Mouse (Mus musculus): ENCODE data around the gene Tmem91.

The Tmem91 gene

DNA sequence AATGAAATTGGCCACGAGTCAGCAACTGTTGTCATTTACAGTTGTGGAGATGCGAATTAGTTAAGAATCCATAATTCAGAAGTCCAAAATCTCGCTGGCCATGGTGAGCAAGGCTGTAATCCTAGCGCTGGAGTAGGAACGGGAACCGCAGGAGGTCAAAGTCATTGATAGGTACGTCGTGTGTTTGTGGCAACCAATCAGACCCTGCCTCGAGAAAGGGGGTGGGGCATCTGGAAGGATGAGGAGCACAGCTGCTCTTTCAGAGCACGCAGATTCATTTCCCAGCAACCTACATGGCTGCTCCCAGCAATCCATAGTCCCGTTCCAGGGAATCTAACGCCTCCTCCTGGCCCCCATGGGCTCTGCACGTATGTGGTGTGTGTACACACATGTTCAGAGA is 24.9 kb upstream of the Tmem91 start:
- no peak for DNase-seq (ENCODE audit: low spot score in 2 of 2)

DNA sequence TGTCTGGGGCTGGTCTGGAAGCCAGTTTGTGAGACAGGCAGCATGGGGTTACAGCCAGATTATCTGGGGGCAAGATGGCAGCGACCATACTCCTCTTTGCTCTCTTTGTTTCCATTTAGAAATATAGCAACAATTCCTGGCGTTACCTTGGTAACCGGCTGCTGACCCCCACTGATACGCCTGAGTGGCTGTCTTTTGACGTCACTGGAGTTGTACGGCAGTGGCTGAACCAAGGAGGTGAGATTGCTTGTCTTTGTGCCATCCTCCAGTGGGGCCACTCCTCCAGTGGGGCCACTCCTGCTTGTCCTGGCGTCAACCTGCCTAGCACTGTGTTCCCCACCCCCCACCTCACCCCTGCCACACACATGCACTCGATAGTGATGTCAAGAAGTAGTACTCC is 19.1 kb upstream of the Tmem91 start:
- no peak for DNase-seq (ENCODE audit: low spot score in 2 of 2)

DNA sequence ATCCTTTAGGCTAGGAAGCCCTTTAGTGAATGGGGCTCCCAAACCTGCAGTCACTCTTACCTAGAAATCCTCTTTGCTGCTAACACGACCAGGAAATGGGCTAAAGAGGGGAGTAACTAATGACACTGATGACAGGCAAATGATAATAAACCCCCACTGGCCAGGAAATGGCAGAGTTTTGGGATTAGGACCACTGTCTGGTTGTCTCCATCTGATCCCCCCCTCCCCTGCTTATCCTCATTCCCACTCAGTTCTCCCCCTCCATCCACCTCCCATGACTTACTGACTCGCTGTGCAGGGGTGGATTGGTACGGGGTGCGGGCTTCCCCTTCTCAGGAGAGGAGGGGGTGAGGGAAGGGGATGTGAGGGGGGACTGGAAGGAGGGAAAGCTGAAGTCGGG is 15.1 kb upstream of the Tmem91 start:
- DNase-seq (ENCODE audit: low spot score in 2 of 2): no peak

- no peak for DNase-seq (ENCODE audit: low spot score in 2 of 2)
Observed at GRCm38 (mm10) chr7:25689603-25690021, 14.6 kb upstream of the Tmem91 start.

- no peak for DNase-seq (ENCODE audit: low spot score in 2 of 2)
Observed at GRCm38 (mm10) chr7:25688810-25689586, 14.0 kb upstream of the Tmem91 start.

DNA sequence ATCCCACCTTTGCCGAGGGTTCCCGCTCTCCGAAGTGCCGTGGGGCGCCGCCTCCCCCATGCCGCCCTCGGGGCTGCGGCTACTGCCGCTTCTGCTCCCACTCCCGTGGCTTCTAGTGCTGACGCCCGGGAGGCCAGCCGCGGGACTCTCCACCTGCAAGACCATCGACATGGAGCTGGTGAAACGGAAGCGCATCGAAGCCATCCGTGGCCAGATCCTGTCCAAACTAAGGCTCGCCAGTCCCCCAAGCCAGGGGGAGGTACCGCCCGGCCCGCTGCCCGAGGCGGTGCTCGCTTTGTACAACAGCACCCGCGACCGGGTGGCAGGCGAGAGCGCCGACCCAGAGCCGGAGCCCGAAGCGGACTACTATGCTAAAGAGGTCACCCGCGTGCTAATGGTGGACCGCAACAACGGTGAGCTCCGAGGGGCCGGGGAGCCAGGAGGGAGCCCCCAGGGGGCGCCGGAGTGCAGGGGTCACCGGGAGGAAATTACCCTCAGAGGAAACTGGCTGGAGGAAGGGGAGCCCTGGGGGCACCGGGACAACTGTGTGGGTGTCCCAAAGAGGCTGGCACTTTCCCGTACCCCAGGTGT is 12.9 kb upstream of the Tmem91 start:
- DNase-seq (ENCODE audit: low spot score in 2 of 2): no peak

DNA sequence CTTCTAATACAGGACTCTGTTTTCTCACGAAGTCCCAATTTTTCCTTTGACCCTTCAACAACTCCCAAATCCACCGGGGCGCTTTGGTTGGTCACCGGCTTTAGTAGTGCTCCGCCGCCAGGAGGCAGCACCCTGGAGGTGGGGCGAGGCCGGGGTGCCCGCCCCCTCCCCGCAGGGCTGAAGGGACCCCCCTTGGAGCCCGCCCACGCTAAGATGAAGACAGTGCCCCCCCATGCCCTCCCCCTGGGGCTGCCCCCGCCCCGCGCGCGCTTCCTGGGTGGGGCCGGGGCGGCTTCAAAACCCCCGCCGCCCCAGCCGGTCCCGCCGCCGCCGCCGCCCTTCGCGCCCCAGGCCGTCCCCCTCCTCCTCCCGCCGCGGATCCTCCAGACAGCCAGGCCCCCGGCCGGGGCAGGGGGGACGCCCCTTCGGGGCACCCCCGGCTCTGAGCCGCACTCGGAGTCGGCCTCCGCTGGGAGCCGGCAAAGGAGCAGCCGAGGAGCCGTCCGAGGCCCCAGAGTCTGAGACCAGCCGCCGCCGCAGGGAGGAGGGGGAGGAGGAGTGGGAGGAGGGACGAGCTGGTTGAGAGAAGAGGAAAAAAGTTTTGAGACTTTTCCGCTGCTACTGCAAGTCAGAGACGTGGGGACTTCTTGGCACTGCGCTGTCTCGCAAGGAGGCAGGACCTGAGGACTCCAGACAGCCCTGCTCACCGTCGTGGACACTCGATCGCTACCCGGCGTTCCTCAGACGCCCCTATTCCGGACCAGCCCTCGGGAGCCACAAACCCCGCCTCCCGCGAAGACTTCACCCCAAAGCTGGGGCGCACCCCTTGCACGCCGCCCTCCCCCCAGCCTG is 11.9 kb upstream of the Tmem91 start, which contains the start of gene Tgfb1:
TSS of gene Tgfb1 (plus strand) at position 323 of the 852 bp plus-strand sequence.
- DNase-seq (ENCODE audit: low spot score in 2 of 2): no peak

GRCm38 (mm10) chr7:25685926-25686470 is 11.0 kb upstream of the Tmem91 start:
- DNase-seq (ENCODE audit: low spot score in 2 of 2): no peak

- DNase-seq (ENCODE audit: low spot score in 2 of 2): no peak
Observed at GRCm38 (mm10) chr7:25684659-25685058, 9.7 kb upstream of the Tmem91 start.

GRCm38 (mm10) chr7:25683474-25684180 is 8.7 kb upstream of the Tmem91 start:
- DNase-seq (ENCODE audit: low spot score in 2 of 2): no peak

DNA sequence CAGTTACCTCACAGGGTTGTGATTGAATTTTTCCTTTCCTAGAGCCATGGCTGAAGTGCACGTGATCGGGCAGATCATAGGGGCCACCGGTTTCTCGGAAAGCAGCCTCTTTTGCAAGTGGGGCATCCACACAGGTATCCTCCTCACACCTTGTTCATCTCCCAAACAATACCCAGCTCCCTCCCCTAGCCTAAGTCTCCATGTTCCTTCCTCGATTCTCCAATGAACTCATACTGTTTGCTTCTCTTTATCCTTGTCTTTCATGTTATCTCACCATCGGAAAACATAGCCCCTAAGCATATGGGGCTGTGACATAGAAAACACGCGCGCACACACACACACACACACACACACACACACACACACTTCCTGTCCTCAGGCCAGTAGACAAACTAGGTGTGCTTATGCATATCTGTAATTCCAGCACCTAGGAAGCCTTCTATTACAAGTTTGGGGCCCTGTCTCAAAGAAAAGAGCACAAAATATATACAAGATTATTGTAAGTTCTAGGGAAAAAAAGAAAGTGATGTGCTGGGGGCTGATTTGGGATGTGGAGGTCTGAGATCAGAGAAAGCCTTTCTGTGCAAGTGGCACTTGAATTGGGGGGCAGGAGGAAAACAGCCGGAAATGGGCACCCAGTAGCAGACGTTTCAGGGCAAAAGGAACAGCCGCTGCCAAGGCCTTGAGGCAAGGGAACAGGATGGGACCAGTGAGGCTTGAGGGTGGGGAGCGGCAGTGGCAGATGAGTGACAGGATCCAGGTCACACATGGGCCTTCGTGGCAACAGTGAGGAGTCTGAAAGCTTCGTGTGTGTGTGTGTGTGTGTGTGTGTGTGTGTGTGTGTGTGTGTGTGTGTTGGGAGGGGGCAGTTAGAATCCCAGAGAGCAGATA is 6.6 kb upstream of the Tmem91 start:
- no peak for DNase-seq (ENCODE audit: low spot score in 2 of 2)

GRCm38 (mm10) chr7:25680514-25681258 is 5.7 kb upstream of the Tmem91 start, which contains the start of gene B9d2:
B9d2 (plus strand) TSS chr7:25680780.
- peak; percentile 92 to 97 for DNase-seq (ENCODE audit: low spot score in 2 of 2)

DNA sequence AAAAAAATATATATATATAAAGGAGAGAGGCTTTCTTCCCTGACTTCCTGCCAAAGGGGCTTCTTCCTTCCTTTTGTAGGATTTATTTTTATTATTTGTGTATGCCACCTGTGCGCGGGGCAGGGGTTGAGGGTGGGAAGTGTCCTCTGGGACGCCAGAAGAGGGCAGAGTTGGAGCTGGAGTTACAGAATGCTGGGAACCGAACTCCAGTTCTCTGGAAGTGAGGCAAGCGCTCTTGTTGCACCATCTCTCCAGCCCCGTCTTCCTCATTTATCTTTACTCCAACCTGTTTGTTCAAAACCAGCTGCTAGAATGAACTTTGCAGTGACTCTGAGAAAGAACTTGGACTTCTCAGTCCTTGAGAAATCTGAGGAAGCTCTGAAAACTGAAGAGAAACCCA is 5.0 kb upstream of the Tmem91 start:
- DNase-seq (ENCODE audit: low spot score in 2 of 2): no peak

DNA sequence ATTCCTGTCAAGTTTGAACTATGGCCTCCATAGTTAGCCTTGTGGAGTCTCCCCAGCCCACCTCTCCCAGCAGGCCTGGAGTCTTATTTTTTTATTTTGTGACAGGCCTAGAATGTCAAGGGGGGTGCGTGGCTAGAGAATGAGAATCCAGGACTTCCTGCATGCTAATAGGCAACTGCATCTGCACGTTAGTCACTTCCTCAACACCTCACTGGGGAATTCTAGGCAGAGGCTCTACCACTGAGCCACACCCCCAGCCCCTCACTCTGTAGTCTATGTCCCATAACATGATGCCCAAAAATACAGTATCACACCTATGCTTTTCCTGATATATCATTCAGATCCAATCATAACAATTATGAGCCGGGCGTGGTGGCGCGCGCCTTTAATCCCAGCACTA is 2.0 kb upstream of the Tmem91 start:
- DNase-seq (ENCODE audit: low spot score in 2 of 2): no peak

- DNase-seq (ENCODE audit: low spot score in 2 of 2): peak; percentile 92 to 94
Observed at GRCm38 (mm10) chr7:25676085-25676781, 1.3 kb upstream of the Tmem91 start.

GRCm38 (mm10) chr7:25675405-25675804 is 439 bp upstream of the Tmem91 start:
- no peak for DNase-seq (ENCODE audit: low spot score in 2 of 2)

- DNase-seq (ENCODE audit: low spot score in 2 of 2): no peak
Observed at GRCm38 (mm10) chr7:25674297-25674696, 669 bp downstream of the Tmem91 start.

DNA sequence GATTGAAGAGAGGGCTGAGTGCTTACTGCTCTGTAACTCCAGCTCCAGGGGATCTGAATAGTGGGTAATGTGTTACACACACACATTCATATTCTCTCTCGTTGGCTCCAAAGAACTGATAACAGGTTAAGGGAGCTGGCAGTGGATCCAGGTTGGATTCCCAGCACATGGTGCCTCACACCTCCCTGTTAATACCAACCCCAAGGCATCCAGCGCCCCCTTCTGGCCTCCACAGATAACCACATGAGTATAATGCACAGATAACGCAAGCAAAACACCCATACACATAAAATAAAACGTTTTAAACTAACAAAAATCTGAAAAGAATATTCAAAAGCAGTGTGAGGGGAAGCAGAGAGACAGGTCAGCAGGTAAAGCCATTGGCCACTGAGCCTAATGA is 2.5 kb downstream of the Tmem91 start:
- no peak for DNase-seq (ENCODE audit: low spot score in 2 of 2)

DNA sequence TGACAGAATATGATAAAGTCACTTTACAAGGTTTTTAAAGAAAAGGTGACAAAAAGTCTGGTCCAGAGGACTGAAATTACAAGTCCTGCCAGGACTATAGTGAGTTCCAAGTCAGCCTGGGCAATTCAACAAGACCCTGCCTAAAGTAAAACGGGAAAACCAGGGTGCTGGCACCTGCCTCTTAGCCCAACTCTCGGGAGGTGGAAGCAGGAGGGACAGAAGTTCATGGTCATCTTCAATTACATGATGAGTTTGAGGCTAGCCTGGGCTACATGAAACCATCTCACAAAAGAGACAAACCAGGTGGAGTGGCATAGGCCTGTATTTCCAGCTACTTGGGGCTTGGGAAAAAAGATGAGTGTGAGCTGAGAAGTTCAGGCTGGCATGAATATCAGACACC is 3.3 kb downstream of the Tmem91 start:
- no peak for DNase-seq (ENCODE audit: low spot score in 2 of 2)

Data from right cerebral cortex, adult 2 months (tissue).